Mouse (Mus musculus) liver, embryonic 13.5 days (tissue): ENCODE measurements around the gene Pex14. TPM values are rescaled to one million over a fixed set of nuclear protein-coding genes. Genes with fewer than 3 reads are reported as not detected.
"Not testable (repeated sequence)": the region's sequence is repeated elsewhere in the genome, so short reads cannot be mapped to it uniquely, and the experiment has no call there.

Source experiments
- ATAC-seq: fragments of 200-750 bp; cut with Nextera tagmentation; 2 replicates; pipeline ENCODE4 v1.8.0; 2017; ENCODE audit warnings: low read depth, mild to moderate bottlenecking, moderate number of reproducible peaks, moderate library complexity
- DNase-seq: peaks from one replicate; pipeline ENCODE4 v3.0.0; 2022
- H3K27ac ChIP-seq: fragments of 300-500 bp; sonication (generic); 2 replicates; pipeline ENCODE4 v1.5.1; 2015; ENCODE audit warnings: moderate library complexity, mild to moderate bottlenecking, inconsistent platforms
- H3K27me3 ChIP-seq: fragments of 300-500 bp; sonication (generic); 2 replicates; pipeline ENCODE4 v1.6.1; 2015; ENCODE audit warnings: mild to moderate bottlenecking, inconsistent platforms
- H3K36me3 ChIP-seq: fragments of 300-500 bp; sonication (generic); 2 replicates; pipeline ENCODE4 v1.6.1; 2015; ENCODE audit warnings: mild to moderate bottlenecking, inconsistent platforms
- H3K4me1 ChIP-seq: fragments of 300-500 bp; sonication (generic); replicated peaks from 2 replicates; pipeline ENCODE4 v1.6.1; 2015; ENCODE audit warnings: inconsistent platforms
- H3K4me2 ChIP-seq: fragments of 300-500 bp; sonication (generic); 2 replicates; pipeline ENCODE4 v1.6.1; 2015; ENCODE audit warnings: inconsistent platforms, mild to moderate bottlenecking, moderate library complexity
- H3K4me3 ChIP-seq: fragments of 300-500 bp; sonication (generic); replicated peaks from 2 replicates; pipeline ENCODE4 v1.5.1; 2015; ENCODE audit warnings: mild to moderate bottlenecking, inconsistent platforms
- H3K9ac ChIP-seq: fragments of 300-500 bp; sonication (generic); 2 replicates; pipeline ENCODE4 v1.6.1; 2015; ENCODE audit warnings: mild to moderate bottlenecking, inconsistent platforms
- H3K9me3 ChIP-seq: fragments of 300-500 bp; sonication (generic); replicated peaks from 2 replicates; pipeline ENCODE4 v1.6.1; 2016; ENCODE audit warnings: inconsistent platforms
- WGBS: fragments of 180-500 bp; shearing (Covaris S2); methylation state at CpG from one replicate; pipeline ENCODE4 v1.1.7; 2015; ENCODE audit not compliant: insufficient replicate concordance; 5-methylcytosine and 5-hydroxymethylcytosine counted together
- polyA plus RNA-seq: library from polyadenylated mRNA; unstranded; fragments of >200 nt; fragmentation: Nextera tagmentation; extraction: Ambion mirVana; gene quantifications from 2 replicates; pipeline ENCODE4 v1.2.1, GENCODE M21; 2015

Pex14 gene
- polyA plus RNA-seq, 1 experiment from 2014 or later: 27.7 TPM

- not testable (repeated sequence) for ATAC-seq, DNase-seq, H3K36me3 ChIP-seq, H3K9ac ChIP-seq, H3K9me3 ChIP-seq, H3K27ac ChIP-seq, H3K27me3 ChIP-seq
- 76% methylated on average over 12 of the region's 12 CpGs for WGBS
- Histone ChIP-seq H3K4me2 (peak overlapping the region; percentile 91), H3K4me1 (peaks cover 46% of the 10 kb centered on the region), H3K4me3 (peak overlapping the region; percentile 98; the same call in 1 of the 2 replicates)
Measured at GRCm38 (mm10) chr4:149100449-149100848, 773 bp upstream of the Pex14 start.

GRCm38 (mm10) chr4:149098571-149098970, 1.1 kb downstream of the Pex14 start:
- no peak for ATAC-seq
- Histone ChIP-seq H3K4me3 (peak overlapping the region; percentile 98), H3K36me3 (peaks cover 5% of the 10 kb centered on the region), H3K4me1 (peaks cover 38% of the 10 kb centered on the region), H3K9ac (peak overlapping the region; percentile 90), H3K9me3 (no peaks in the 10 kb centered on the region), H3K27me3 (no peaks in the 10 kb centered on the region), H3K4me2 (peak overlapping the region; percentile 91), H3K27ac (peak overlapping the region; percentile 60)
- 6% methylated on average over 11 of the region's 11 CpGs for WGBS
- DNase-seq: no peak

GRCm38 (mm10) chr4:149097956-149098355, 1.7 kb downstream of the Pex14 start:
- ATAC-seq (no peak), DNase-seq (no peak)
- H3K27me3 ChIP-seq: no peaks in the 10 kb centered on the region
- H3K4me3 ChIP-seq: peak overlapping the region; percentile 98
- H3K36me3 ChIP-seq: peaks cover 11% of the 10 kb centered on the region
- 67% methylated on average over 3 of the region's 3 CpGs for WGBS
- H3K9me3 ChIP-seq: no peaks in the 10 kb centered on the region
- H3K9ac ChIP-seq: peak overlapping the region; percentile 90
- H3K27ac ChIP-seq: peak overlapping the region; percentile 60
- peaks cover 38% of the 10 kb centered on the region for H3K4me1 ChIP-seq
- peak overlapping the region; percentile 91 for H3K4me2 ChIP-seq

GRCm38 (mm10) chr4:149091364-149091763, 8.3 kb downstream of the Pex14 start:
- no peak overlapping the region for H3K4me2 ChIP-seq
- no peak overlapping the region for H3K9ac ChIP-seq
- WGBS: 68% methylated on average over 8 of the region's 8 CpGs
- no peaks in the 10 kb centered on the region for H3K27me3 ChIP-seq
- no peak for ATAC-seq
- H3K4me1 ChIP-seq: peaks cover 18% of the 10 kb centered on the region
- DNase-seq: no peak
- H3K27ac ChIP-seq: no peak overlapping the region
- H3K9me3 ChIP-seq: no peaks in the 10 kb centered on the region
- no peak overlapping the region for H3K4me3 ChIP-seq
- peaks cover 20% of the 10 kb centered on the region for H3K36me3 ChIP-seq

- no peaks in the 10 kb centered on the region for H3K27me3 ChIP-seq
- H3K36me3 ChIP-seq: 0 out of 2 replicates have a peak, but pooled peaks cover 3% of the 10 kb centered on the region
- no peak overlapping the region for H3K4me3 ChIP-seq
- no peak overlapping the region for H3K4me2 ChIP-seq
- WGBS: 75% methylated on average over 5 of the region's 5 CpGs
- H3K9me3 ChIP-seq: no peaks in the 10 kb centered on the region
- ATAC-seq (no peak), DNase-seq (no peak)
- peaks cover 16% of the 10 kb centered on the region for H3K4me1 ChIP-seq
- H3K9ac ChIP-seq: no peak overlapping the region
- no peak overlapping the region for H3K27ac ChIP-seq
Measured at GRCm38 (mm10) chr4:149085381-149085780, 14.3 kb downstream of the Pex14 start.

- DNase-seq (no peak), ATAC-seq (peak; percentile 63)
- 80% methylated on average over 17 of the region's 17 CpGs for WGBS
- Histone ChIP-seq H3K4me3 (no peak overlapping the region), H3K4me1 (peaks cover 40% of the 10 kb centered on the region), H3K36me3 (0 out of 2 replicates have a peak, but pooled peaks cover 9% of the 10 kb centered on the region), H3K27ac (no peak overlapping the region; the same call in 1 of the 2 replicates), H3K9ac (no peak overlapping the region), H3K4me2 (no peak overlapping the region), H3K9me3 (no peaks in the 10 kb centered on the region), H3K27me3 (no peaks in the 10 kb centered on the region)
Measured at GRCm38 (mm10) chr4:149081528-149081927, 18.1 kb downstream of the Pex14 start.

GRCm38 (mm10) chr4:149080111-149080510, 19.6 kb downstream of the Pex14 start:
- H3K4me1 ChIP-seq: peaks cover 44% of the 10 kb centered on the region
- 81% methylated on average over 8 of the region's 8 CpGs for WGBS

GRCm38 (mm10) chr4:149079629-149080028, 20.0 kb downstream of the Pex14 start:
- Histone ChIP-seq H3K4me2 (no peak overlapping the region), H3K4me1 (peaks cover 44% of the 10 kb centered on the region), H3K9ac (no peak overlapping the region), H3K4me3 (no peak overlapping the region), H3K27me3 (no peaks in the 10 kb centered on the region), H3K9me3 (no peaks in the 10 kb centered on the region), H3K36me3 (peaks cover 20% of the 10 kb centered on the region), H3K27ac (no peak overlapping the region)
- no peak for ATAC-seq
- no peak for DNase-seq
- 68% methylated on average over 6 of the region's 6 CpGs for WGBS

More at GRCm38 (mm10) chr4:149080111-149080510, 19.6 kb downstream of the Pex14 start:
- no peaks in the 10 kb centered on the region for H3K27me3 ChIP-seq
- ATAC-seq (no peak), DNase-seq (no peak)
- peaks cover 16% of the 10 kb centered on the region for H3K36me3 ChIP-seq
- H3K4me3 ChIP-seq: no peak overlapping the region
- no peak overlapping the region for H3K27ac ChIP-seq
- H3K4me2 ChIP-seq: no peak overlapping the region
- H3K9me3 ChIP-seq: no peaks in the 10 kb centered on the region
- no peak overlapping the region for H3K9ac ChIP-seq

GRCm38 (mm10) chr4:149078261-149078660, 21.4 kb downstream of the Pex14 start:
- Histone ChIP-seq H3K9ac (no peak overlapping the region), H3K4me3 (no peak overlapping the region), H3K4me1 (peaks cover 44% of the 10 kb centered on the region), H3K27ac (no peak overlapping the region), H3K9me3 (no peaks in the 10 kb centered on the region), H3K27me3 (no peaks in the 10 kb centered on the region), H3K36me3 (peaks cover 24% of the 10 kb centered on the region), H3K4me2 (no peak overlapping the region)
- ATAC-seq: no peak
- WGBS: 43% methylated on average over 4 of the region's 4 CpGs
- no peak for DNase-seq

GRCm38 (mm10) chr4:149075871-149076575, 23.7 kb downstream of the Pex14 start:
- Histone ChIP-seq H3K9ac (no peak overlapping the region), H3K27ac (no peak overlapping the region), H3K4me1 (peaks cover 34% of the 10 kb centered on the region), H3K4me3 (no peak overlapping the region), H3K27me3 (no peaks in the 10 kb centered on the region), H3K4me2 (no peak overlapping the region), H3K9me3 (no peaks in the 10 kb centered on the region), H3K36me3 (peaks cover 42% of the 10 kb centered on the region)
- DNase-seq: peak; percentile 24
- 43% methylated on average over 10 of the region's 10 CpGs for WGBS
- peak; percentile 62 for ATAC-seq

- DNase-seq (no peak), ATAC-seq (no peak)
- Histone ChIP-seq H3K9ac (no peak overlapping the region), H3K36me3 (peaks cover 40% of the 10 kb centered on the region), H3K4me1 (peaks cover 34% of the 10 kb centered on the region), H3K4me2 (no peak overlapping the region), H3K27me3 (no peaks in the 10 kb centered on the region), H3K9me3 (no peaks in the 10 kb centered on the region), H3K27ac (no peak overlapping the region), H3K4me3 (no peak overlapping the region)
- 84% methylated on average over 13 of the region's 13 CpGs for WGBS
Measured at GRCm38 (mm10) chr4:149075073-149075472, 24.6 kb downstream of the Pex14 start.
